Mouse (Mus musculus) fibroblast of lung, adult 2 months (primary cell): ENCODE results near the gene Tcf15.

Source experiments
- DNase-seq: peaks from one replicate; pipeline ENCODE4 v3.0.0-alpha.2; 2011; ENCODE audit warnings: low read depth

Tcf15 gene

GRCm38 (mm10) chr2:152122896-152123295, 20.5 kb upstream of the Tcf15 start:
- no peak for DNase-seq

DNA sequence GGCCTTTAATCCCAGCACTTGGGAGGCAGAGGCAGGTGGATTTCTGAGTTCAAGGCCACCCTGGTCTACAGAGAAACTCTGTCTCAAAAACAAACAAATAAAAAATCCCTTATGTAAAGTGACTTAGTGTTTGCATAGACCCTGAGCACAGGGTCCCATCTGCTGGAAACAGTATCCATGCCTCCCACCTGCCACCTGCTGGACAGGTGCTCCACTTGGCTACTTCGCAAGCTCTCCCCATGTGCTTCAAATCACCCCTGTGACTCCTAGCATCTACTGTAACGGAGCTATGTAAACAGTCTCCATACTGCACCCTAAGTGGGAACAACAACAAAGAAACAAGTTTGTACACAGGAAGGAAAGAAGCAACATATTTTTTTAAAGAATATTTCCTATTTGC, 14.8 kb upstream of the Tcf15 start:
- no peak for DNase-seq

DNA sequence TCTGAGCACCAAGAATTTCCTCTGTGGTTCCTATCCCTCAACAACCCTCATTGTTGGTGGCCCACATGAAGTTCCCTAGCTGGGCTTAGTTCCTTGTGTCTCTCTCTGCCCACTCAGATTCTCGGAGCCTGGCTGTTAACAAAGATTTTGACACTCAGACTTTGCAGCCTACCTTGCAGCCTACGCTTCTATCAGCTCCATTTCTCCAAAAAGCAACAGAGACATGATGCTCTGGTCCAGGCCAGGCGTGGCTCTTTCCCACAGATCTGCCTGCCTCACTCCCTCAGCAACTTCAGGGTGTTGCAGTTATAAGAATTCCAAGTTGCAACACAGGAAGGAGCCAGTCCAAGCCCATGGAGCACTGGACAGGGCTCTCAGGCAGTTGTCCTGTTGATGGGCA, 13.6 kb upstream of the Tcf15 start:
- no peak for DNase-seq

- no peak for DNase-seq
Observed at GRCm38 (mm10) chr2:152132016-152132415, 11.3 kb upstream of the Tcf15 start.

DNA sequence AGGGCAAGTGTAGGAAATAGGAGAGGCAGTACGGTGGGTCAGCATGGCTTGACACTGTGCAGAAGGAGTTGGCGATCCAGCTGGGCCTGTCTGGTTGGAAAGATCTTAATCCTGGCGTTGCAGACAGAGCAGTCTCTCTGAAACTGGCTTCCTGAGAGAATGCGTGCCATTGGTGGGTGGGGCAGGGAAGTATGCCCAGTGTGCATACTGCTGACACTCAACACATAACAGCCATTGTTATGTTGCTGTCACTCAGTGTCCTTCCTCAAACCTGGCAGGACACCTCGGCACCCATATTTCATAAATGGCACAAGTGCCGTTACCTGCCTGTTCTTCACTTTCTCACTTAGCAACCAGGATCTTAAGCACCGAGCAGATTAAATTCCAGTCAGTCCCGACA, 10.7 kb upstream of the Tcf15 start:
- DNase-seq, result no peak

DNA sequence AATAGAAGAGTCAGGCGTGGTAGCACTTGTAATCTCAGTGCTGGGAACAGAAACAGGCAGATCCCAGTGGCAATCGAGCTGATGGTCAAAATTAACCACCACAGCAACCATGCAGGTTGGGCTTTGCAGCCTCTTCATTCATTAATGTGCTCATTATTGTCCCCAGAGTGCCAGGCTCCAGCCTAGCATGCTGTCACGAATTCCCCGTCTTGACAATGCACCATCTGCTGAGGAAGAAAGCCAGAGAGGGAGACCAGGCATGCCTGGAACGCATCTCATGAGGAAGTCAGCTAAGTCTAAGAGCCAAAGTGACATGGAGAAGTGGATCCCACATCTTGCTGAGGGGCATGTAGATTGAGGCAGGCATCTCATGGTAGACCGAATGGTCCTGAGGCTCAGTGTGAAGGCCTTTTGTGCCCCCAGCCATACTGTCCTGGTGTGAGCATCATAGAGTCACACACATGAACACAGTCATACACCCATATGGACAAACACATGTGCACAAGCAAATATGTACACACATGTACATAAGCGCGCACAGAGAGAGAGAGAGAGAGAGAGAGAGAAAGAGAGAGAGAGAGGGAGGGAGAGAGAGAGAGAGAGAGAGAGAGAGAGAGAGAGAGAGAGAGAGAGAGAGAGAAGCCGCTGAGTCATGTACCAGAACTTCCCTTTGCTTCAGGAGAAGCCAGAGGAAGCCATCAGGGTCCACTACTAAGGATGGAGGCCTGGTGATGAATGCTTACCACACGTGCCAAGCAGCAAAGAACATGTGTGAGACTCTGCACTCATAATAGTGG, 4.0 kb upstream of the Tcf15 start:
- no peak for DNase-seq

- DNase-seq, result no peak
Observed at GRCm38 (mm10) chr2:152140941-152141340, 2.4 kb upstream of the Tcf15 start.

DNA sequence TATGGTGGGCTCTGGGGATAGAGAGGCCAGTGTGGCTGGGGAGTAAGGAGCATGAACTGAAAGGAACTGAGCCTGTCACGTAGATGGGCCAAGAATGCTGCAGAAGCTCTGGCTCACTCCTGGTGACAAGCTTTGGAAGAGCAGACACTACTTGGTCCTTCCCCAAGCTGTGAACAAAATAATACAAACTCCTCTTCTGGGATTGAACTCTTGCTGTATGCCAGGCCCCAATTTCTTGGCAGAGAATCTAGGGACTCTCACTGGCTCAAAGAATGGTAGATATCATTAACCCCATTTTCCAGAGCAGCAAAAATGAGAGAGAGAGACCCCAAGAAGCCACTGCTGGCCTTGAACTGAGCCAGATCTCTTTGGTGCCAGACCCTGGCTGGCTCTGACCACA, 1.9 kb upstream of the Tcf15 start:
- DNase-seq, result no peak

- no peak for DNase-seq
Observed at GRCm38 (mm10) chr2:152142046-152142445, 1.3 kb upstream of the Tcf15 start.

GRCm38 (mm10) chr2:152142571-152142970, 790 bp upstream of the Tcf15 start:
- no peak for DNase-seq

DNA sequence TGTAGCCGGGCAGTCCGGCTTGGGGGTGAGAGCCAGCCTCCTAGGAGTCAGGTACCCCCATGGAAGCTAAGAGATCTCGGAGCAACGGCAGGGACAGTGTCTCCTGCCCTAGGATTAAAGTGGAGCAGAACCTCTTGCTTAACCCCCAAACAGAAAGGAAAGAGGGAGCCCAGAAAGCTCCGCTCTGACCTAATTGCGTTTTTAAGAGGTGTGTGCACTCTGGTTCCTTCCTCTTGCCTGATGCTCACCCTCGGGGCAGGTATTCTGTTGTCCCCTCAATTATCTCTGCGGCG, 743 bp downstream of the Tcf15 start:
- DNase-seq, result no peak

GRCm38 (mm10) chr2:152144501-152144900, 1.1 kb downstream of the Tcf15 start:
- DNase-seq, result no peak

DNA sequence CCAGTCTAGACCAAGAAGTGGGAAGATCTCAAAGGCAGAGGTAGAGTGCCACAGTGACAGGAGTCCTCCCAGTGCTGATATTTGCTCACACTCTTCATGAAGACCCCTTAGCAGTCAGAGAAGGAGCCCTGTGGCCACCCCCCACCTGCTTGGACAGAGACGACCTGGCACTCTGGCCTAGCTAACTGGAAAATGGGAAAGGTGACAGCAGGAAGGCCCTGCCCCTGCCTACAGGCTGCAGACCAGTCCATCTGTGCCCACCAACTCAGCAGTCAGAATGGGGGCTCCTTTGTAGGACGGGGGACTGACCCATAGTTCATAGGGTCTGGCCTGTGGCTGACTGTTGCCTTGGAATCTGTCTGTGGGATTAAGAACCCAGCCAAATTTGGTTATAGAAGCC, 2.4 kb downstream of the Tcf15 start:
- DNase-seq, result no peak

- no peak for DNase-seq
Observed at GRCm38 (mm10) chr2:152147079-152147478, 3.7 kb downstream of the Tcf15 start.

DNA sequence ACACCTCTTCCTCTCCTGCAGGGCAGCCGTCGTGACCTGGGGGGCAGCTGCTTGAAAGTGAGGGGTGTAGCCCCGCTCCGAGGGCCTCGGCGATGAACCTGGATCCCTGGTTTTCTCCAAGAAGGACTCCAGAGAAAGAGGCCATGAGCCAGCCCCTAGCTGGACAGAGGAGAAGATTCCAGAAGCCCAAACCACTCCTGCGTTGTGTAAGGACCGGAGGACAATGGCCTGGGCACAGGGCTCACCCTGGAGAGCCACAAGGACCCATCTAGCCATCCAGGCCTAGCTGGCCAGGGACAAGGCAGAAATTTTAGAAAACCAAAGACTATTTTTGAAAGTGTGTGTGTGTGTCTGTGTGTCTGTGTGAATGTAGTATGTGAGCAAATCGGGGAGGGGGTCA, 5.3 kb downstream of the Tcf15 start:
- DNase-seq, result no peak

DNA sequence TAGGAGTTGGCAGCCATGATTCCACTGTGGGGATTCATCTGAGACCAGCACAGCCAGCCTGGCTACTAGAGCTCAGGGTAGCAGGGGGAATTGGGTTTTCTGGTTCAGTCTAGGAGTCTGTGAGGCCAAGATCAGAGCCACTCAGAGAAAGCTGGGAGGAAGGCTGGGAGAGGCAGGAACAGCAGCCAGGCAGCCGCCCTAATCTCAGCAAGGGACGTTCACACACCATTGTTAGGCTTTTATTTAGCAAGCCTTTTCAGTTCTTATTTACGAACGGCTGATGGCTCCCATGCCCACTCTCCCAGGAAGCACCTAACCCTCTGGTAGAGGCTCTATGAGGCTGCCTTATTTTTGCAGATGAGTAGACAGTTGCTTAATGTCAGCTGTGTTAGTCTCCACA, 6.5 kb downstream of the Tcf15 start:
- no peak for DNase-seq

- no peak for DNase-seq
Observed at GRCm38 (mm10) chr2:152150373-152150772, 7.0 kb downstream of the Tcf15 start.

GRCm38 (mm10) chr2:152153361-152153760, 10.0 kb downstream of the Tcf15 start:
- DNase-seq, result no peak

DNA sequence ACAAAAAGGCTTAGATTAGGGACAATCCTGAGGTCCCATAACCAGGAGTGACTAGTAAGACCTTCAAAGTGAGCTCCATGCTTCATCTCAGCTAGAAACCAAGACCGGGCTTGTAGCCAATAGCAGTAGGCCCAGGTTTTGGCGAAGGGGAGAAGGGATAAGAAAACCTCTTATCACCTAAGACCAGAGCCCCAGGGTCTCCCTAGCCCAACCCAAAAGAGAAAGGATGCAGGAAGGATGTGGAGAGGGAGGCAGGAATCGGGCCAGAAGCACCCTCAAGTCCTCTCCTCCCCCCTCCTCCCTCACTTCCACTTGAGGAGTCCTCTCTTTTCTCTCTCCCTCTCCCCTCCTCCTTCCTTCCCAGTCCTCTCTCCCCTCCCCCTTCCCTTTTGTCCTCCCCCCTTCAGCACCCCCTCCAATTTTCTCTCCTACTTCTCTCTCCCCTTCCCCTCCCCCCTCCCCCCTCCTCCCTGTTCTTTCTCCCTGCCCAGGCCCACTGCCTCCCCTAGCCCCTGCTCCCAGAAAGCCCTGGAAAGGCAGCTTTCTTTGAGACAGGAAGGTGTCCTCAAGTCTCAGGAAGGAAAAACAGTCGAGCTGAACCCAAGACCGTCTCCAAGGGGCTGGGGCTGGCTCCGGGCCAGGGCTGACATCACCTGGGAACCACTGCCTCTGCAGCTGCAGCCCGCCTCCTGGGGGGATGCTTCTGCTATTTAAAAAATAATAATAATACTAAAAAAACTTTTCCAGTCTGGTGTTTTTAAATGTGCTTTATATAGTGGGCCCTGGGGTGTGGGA, 12.2 kb downstream of the Tcf15 start:
- no peak for DNase-seq

DNA sequence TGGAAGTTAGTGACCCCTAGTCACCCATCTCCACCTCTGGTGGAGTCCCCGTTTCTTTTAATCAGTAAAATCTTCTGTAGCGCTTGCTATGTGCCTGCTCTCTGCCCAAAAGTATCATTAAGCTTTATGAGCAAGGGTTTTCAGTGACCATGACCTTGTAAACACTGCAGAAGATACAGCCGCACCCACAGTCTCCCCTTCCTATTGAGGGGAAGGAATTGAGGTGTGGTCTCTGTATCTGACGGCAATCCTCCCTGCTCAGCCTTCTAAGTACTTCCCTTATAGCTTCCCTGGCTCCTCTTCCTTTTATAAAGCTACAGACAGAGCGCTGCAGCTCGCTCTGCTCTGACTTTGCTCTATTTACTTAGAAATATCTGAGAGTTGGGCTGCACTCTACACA, 13.1 kb downstream of the Tcf15 start:
- no peak for DNase-seq

- no peak for DNase-seq
Observed at GRCm38 (mm10) chr2:152159487-152159886, 16.1 kb downstream of the Tcf15 start.

DNA sequence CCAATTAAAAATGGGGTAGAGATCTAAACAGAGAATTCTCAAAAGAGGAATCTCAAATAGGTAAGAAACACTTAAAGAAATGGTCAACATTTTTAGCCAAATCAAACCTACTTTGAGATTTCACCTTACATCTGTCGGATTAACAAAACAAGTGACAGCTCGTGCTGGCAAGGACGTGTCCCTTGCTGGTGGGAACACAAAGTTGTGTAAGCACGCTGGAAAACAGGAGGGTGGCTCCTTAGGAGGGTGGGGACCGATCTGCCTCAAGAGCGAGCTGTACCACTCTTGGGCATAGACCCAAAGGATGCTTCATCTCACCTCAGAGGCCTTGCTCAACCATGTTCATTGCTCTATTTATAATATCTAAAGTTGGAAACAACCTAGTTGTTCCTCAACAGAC, 22.9 kb downstream of the Tcf15 start:
- no peak for DNase-seq

- no peak for DNase-seq
Observed at GRCm38 (mm10) chr2:152167851-152168290, 24.5 kb downstream of the Tcf15 start.

DNA sequence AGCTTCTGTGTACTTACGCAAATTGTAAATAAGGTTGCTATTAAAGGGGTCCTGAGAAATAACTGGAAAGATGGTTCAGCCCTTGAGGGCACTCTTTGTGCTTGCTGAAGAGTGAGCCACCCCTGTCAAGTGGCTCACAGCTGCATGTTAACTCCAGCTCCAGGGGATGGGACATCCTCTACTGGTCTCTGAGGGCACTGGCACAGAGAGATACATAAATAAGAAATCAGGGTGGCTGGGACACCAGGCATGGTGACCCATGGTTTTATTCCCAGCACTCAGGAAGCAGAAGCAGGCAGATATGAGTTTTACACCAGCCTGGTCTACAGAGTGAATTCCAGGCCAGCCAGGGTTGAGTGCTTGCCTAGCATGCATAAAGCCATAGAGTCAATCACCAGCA, 26.0 kb downstream of the Tcf15 start:
- DNase-seq, result no peak
